Mouse (Mus musculus): Measurements from ENCODE around the gene Inpp5k.

GRCm38 (mm10) chr11:75687343-75687993 lies 56.7 kb downstream of the Inpp5k start:
- TF ChIP-seq CTCF (IDR thresholded peaks at IDR 0.05; ENCODE audit: low read depth, low read length) (no peak), GATA1 (IDR thresholded peaks at IDR 0.05; ENCODE audit: borderline replicate concordance, low read length) (no peak)

Data from G1E (cell line).